Mouse (Mus musculus): ENCODE results near the gene Rbms3. TPM values are rescaled to one million over a fixed set of nuclear protein-coding genes. Genes with fewer than 3 reads are reported as not detected.

Gene Rbms3
- total and polyA plus RNA-seq, 3 experiments: not detected

DNA sequence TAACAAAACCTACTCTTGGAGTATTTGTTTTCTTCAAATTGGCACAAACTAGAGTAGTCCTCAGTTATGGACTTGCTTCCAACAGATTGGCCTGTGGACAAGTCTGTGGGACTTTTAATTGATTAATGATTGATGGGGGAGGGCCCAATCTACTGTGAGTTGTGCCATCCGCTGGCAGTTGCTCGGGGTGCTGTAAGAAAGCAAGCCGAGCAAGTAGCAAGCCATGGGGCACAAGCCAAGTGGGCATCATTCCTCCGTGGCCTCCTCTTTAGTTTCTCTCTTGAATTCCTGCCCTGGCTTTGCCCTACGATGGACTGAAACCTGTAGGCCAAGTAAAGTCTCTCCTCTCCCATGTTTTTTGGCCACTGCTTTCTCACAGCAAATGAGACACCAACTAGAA lies 299.0 kb downstream of the Rbms3 start:
- no peaks in the 10 kb centered on the region for H3K4me1 ChIP-seq (ENCODE audit: control insufficient read depth in 1 of 2, insufficient read depth in 2 of 2)
- H3K4me3 ChIP-seq (replicated peaks in 1 of 3; ENCODE audit: low read depth in 2 of 3, low read length in 2 of 3, poor library complexity in 1 of 3): no peak overlapping the region
- H3K9ac ChIP-seq (ENCODE audit: insufficient read depth, low read depth): no peak overlapping the region
- H3K27me3 ChIP-seq (replicated peaks): no peaks in the 10 kb centered on the region
- TF ChIP-seq RCOR1 (conservative IDR thresholded peaks at IDR 0.05; ENCODE audit: low read depth, low read length) (no peak), ZKSCAN1 (IDR thresholded peaks at IDR 0.05; ENCODE audit: borderline replicate concordance, low read depth, low read length) (no peak), KAT2A (IDR thresholded peaks at IDR 0.05; ENCODE audit: insufficient replicate concordance, low read length) (no peak), ETS1 (conservative IDR thresholded peaks at IDR 0.05; ENCODE audit: low read depth, low read length) (no peak), NRF1 (IDR thresholded peaks at IDR 0.05; ENCODE audit: low read depth, low read length) (no peak), JUND (conservative IDR thresholded peaks at IDR 0.05; ENCODE audit: low read depth, low read length) (no peak), POLR2A (IDR thresholded peaks at IDR 0.05; ENCODE audit: low read depth, low read length) (no peak), ZC3H11A (IDR thresholded peaks at IDR 0.05; ENCODE audit: low read depth, low read length) (no peak), NELFE (IDR thresholded peaks at IDR 0.05; ENCODE audit: low read depth, low read length) (no peak), E2F4 (IDR thresholded peaks at IDR 0.05; ENCODE audit: insufficient replicate concordance, low read depth, low read length) (no peak), HCFC1 (IDR thresholded peaks at IDR 0.05; ENCODE audit: low read depth, low read length) (no peak), TCF12 (IDR thresholded peaks at IDR 0.05; ENCODE audit: low read depth, low read length) (no peak)
- H3K36me3 ChIP-seq (replicated peaks in 1 of 2; ENCODE audit: control insufficient read depth in 1 of 2, insufficient read depth in 1 of 2, low read length in 1 of 2): no peaks in the 10 kb centered on the region
- no peak overlapping the region for H3K27ac ChIP-seq (ENCODE audit: insufficient read depth, low read depth)
- in situ Hi-C loops (cut with MboI; ENCODE audit: low pct_ligation_motif_present, low pct_unique_long_range_greater_than_20kb, low sequenced_read_pairs) (no loop called here), dilution Hi-C loops (cut with MboI; ENCODE audit: extremely low pct_ligation_motif_present, extremely low pct_unique_long_range_greater_than_20kb, low sequenced_read_pairs) (no loop called here)
- H3K79me2 ChIP-seq (replicated peaks; ENCODE audit: control insufficient read depth, extremely low read depth, insufficient read depth, poor library complexity, severe bottlenecking): no peaks in the 10 kb centered on the region
- no peak for DNase-seq (ENCODE audit: extremely low read depth)
- no peak overlapping the region for H3K4me2 ChIP-seq (ENCODE audit: insufficient read depth, low read depth, poor library complexity, severe bottlenecking)
- peaks cover 39% of the 10 kb centered on the region for H3K9me3 ChIP-seq (replicated peaks; ENCODE audit: low read length)

DNA sequence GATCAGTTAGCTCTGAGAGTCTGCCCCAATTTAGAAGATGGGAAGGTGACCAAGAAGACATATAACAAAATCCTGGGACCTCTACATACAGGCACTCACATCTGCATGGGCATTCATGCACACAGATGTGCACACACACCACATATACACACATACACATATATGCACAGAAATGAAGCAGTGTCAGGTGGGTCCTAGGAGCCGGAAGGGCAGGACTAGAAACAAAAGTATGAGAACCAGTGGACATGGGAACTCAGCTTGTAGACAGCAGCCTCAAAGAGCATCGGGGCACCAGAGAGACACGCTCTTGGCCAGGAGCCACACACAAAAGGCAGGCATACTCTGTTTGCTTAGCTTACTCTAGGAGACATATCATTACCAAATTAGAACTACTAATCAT lies 310.4 kb downstream of the Rbms3 start:
- in situ Hi-C loops (cut with MboI; ENCODE audit: low pct_ligation_motif_present, low pct_unique_long_range_greater_than_20kb, low sequenced_read_pairs): no loop called here

More for the DNA sequence above, 310.4 kb downstream of the Rbms3 start:
- Histone ChIP-seq H3K27me3 (replicated peaks) (no peaks in the 10 kb centered on the region), H3K4me2 (ENCODE audit: insufficient read depth, low read depth, poor library complexity, severe bottlenecking) (no peak overlapping the region), H3K9me3 (replicated peaks; ENCODE audit: low read length) (peaks cover 58% of the 10 kb centered on the region), H3K27ac (ENCODE audit: insufficient read depth, low read depth) (no peak overlapping the region), H3K36me3 (replicated peaks in 1 of 2; ENCODE audit: control insufficient read depth in 1 of 2, insufficient read depth in 1 of 2, low read length in 1 of 2) (no peaks in the 10 kb centered on the region), H3K9ac (ENCODE audit: insufficient read depth, low read depth) (no peak overlapping the region), H3K4me1 (ENCODE audit: control insufficient read depth in 1 of 2, insufficient read depth in 2 of 2) (no peaks in the 10 kb centered on the region), H3K79me2 (replicated peaks; ENCODE audit: control insufficient read depth, extremely low read depth, insufficient read depth, poor library complexity, severe bottlenecking) (no peaks in the 10 kb centered on the region), H3K4me3 (replicated peaks in 1 of 3; ENCODE audit: low read depth in 2 of 3, low read length in 2 of 3, poor library complexity in 1 of 3) (no peak overlapping the region)
- DNase-seq (ENCODE audit: extremely low read depth): no peak
- dilution Hi-C loops (cut with MboI; ENCODE audit: extremely low pct_ligation_motif_present, extremely low pct_unique_long_range_greater_than_20kb, low sequenced_read_pairs): no loop called here
- TF ChIP-seq SMC3 (IDR thresholded peaks at IDR 0.05; ENCODE audit: low read depth, low read length): no peak
- no peak for TF ChIP-seq EP300 (IDR thresholded peaks at IDR 0.05; ENCODE audit: low read length)
- TF ChIP-seq KAT2A (IDR thresholded peaks at IDR 0.05; ENCODE audit: insufficient replicate concordance, low read length): no peak
- no peak for TF ChIP-seq UBTF (IDR thresholded peaks at IDR 0.05; ENCODE audit: low read depth, low read length)
- TF ChIP-seq JUN (IDR thresholded peaks at IDR 0.05; ENCODE audit: insufficient read depth, low read depth, low read length): no peak
- no peak for TF ChIP-seq NRF1 (IDR thresholded peaks at IDR 0.05; ENCODE audit: low read depth, low read length)
- no peak for TF ChIP-seq MYC (IDR thresholded peaks at IDR 0.05; ENCODE audit: low read depth, low read length)
- TF ChIP-seq ZNF384 (IDR thresholded peaks at IDR 0.05; ENCODE audit: low read depth, low read length): no peak
- TF ChIP-seq IRF4 (IDR thresholded peaks at IDR 0.05; ENCODE audit: low read depth, low read length): no peak
- no peak for TF ChIP-seq MAFK (IDR thresholded peaks at IDR 0.05; ENCODE audit: insufficient replicate concordance, low read length)
- no peak for TF ChIP-seq HCFC1 (IDR thresholded peaks at IDR 0.05; ENCODE audit: low read depth, low read length)
